Mouse (Mus musculus) splenic B cell, adult 2 months (primary cell): ENCODE results near the gene Alcam.

ENCODE experiments used
- DNase-seq: peaks from one replicate; pipeline ENCODE4 v3.0.0-alpha.2; 2011; ENCODE audit warnings: low read depth, low spot score
- H3K27me3 ChIP-seq: 2 replicates; pipeline ENCODE4 v1.6.1; 2012; ENCODE audit warnings: mild to moderate bottlenecking, low read length, moderate library complexity, mixed read lengths; ENCODE audit not compliant: control insufficient read depth, poor library complexity, insufficient read depth, severe bottlenecking
- H3K36me3 ChIP-seq: 2 replicates; pipeline ENCODE4 v1.6.1; 2012; ENCODE audit warnings: mild to moderate bottlenecking, low read length, moderate library complexity, mixed read lengths; ENCODE audit not compliant: control insufficient read depth, poor library complexity, insufficient read depth, severe bottlenecking

Alcam gene

DNA sequence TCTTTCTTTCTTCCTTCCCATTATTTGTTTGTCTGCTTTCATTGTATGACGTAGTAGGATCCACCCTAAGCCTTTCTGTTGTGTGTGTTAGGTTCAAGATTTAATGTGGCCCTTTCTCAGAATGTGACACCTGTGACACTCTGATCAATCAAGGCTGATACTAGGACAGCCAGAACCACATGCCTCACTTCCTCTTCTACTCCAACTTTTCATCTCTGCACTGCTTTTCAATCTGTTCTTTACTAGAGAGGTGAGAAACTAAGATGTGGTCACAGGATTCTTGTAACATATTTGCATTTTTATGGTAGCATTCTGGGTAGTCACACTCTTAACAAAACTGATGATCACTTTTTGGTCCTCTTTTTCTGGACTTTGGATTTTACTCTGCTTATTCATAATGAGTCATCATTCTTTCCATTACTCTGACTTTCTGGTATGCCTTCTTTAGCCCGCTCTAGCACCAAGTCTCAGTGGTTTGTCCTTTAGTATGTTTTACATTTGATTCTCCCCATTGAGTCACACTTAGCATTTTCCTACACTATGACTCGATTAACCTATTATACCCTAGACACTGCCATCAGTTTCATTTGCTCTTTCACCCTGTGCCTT, 161.3 kb downstream of the Alcam start:
- H3K36me3 ChIP-seq = no peaks in the 10 kb centered on the region
- DNase-seq = peak; percentile 1
- H3K27me3 ChIP-seq = no peaks in the 10 kb centered on the region

GRCm38 (mm10) chr16:52280186-52280585, 173.7 kb downstream of the Alcam start:
- Histone ChIP-seq H3K27me3 (no peaks in the 10 kb centered on the region), H3K36me3 (no peaks in the 10 kb centered on the region)
- no peak for DNase-seq

DNA sequence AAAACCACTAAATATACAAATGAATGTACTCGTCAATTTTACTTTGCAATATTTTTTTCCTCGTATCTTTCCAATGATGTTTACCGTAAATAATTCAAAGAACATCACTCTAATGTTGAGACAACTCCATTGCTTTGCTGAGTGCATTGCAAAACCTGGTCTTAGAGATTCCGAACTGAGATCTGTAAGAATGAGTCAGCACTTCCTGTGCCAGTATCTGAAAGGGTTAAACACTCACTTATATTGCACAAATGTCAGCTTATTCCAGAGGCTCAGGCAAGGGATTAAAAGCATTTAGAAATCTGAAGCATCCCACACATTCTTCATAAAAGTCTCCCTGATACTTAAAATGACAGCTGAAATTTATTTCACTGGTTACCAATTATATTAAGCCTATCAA, 188.8 kb downstream of the Alcam start:
- no peak for DNase-seq
- no peaks in the 10 kb centered on the region; the same call in 1 of the 2 replicates for H3K27me3 ChIP-seq
- no peaks in the 10 kb centered on the region for H3K36me3 ChIP-seq

DNA sequence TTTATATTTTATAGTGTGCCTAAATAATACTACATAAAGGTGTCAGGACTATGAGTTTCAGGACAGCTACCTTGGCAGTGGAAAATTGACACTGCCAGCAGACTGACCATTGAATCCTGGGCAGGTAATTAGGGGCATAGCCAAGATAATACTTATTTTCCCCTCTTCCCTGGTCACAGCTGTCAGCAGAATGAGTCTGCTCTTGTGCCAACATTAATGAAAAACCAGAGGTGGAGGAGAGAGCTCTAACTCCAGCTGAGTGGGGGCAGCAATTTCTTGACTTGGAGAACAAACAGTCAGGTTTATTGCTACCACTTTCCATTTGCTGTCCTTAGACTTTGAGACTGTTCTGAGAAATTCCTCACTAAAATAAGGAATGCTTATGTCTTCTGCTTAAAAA, 190.1 kb downstream of the Alcam start:
- no peak for DNase-seq

DNA sequence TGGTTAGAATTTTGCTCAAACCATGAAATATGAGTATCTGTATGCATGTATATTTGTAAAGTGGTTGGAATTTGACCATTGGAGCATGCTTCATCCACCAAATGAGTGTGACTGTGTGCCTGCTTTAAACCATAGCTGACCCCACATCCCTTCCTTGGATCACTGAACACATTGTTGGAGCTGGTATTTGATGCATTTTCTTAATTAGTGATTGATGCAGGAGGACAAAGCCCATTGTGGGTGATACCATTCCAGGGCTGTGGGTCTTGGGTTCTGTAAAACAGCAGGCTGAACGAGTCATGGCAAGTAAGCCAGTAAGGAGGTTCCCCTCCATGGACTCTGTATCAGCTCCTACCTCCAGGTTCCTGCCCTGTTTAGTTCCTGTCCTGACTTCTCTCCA, 191.3 kb downstream of the Alcam start:
- Histone ChIP-seq H3K27me3 (no peaks in the 10 kb centered on the region; the same call in 1 of the 2 replicates), H3K36me3 (no peaks in the 10 kb centered on the region)
- DNase-seq = no peak

More for the DNA sequence above, 190.1 kb downstream of the Alcam start:
- Histone ChIP-seq H3K36me3 (no peaks in the 10 kb centered on the region), H3K27me3 (no peaks in the 10 kb centered on the region; the same call in 1 of the 2 replicates)

DNA sequence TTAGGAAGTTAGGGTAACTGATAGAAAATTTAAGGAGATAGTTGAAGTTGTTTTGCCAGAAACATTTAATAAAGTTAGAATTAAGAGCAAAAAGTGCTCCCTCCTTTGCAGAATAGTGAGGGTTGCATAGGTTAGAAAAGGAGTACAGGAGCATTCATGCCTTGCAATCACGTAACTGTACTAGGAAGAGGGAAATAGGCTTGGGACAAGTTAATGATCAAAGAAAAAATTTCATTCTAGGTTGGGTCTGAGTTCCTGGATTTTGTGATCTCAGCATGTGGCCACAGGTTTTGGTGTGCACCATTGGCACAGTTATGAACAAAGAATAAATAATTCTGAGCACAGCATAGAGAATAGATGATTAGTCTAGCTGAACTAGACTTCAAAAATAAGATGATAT, 192.1 kb downstream of the Alcam start:
- no peaks in the 10 kb centered on the region; the same call in 1 of the 2 replicates for H3K27me3 ChIP-seq
- no peak for DNase-seq
- H3K36me3 ChIP-seq = no peaks in the 10 kb centered on the region

GRCm38 (mm10) chr16:52250935-52251334, 202.9 kb downstream of the Alcam start:
- no peak for DNase-seq
- Histone ChIP-seq H3K27me3 (no peaks in the 10 kb centered on the region), H3K36me3 (no peaks in the 10 kb centered on the region)

DNA sequence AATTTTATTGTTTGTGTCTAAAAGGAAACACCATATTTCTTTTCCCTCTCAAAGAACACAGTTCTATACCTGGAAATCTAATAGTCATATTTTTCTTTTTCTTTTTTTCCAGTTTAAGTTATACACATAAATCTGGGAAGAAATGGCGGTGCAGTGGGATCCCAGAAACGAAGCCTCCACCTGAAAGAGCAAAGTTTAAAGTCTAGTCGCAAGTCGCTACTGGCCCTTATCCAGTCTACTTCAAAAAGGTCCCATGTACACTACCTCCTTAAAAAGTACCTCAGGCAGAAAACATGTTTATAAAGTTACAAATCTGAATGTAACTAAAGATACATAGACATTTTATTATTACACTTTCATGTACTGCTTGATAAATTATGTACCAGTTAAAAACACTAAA, 203.7 kb downstream of the Alcam start:
- Histone ChIP-seq H3K36me3 (no peaks in the 10 kb centered on the region), H3K27me3 (no peaks in the 10 kb centered on the region)
- DNase-seq = no peak

DNA sequence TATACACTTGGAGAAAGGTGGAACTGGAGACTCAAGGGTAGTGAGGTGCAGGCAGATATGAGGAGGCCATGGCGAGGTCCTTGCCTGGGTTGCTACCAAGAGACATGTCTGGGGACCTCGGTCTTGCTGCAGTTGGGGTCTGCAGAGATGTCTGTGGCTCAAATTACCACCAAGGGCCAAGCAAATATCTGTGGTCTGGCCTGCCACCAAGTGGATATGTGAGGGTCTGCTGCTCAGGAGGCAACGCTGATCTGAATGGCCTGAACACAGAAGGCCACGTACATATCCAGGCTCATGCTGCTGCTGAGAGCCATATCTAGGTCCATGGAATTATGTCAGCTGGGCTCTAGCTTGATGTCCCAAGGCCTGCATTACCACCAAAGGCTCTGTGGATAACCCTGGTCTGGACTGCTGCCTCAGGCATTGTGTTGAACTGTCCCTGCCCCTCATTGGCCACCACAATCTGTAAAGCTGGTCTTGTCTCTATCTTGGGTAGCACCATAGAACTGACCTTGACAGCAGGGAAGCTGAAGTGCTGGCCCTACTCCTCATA, 210.4 kb downstream of the Alcam start:
- DNase-seq = peak; percentile 3
- Histone ChIP-seq H3K36me3 (no peaks in the 10 kb centered on the region), H3K27me3 (no peaks in the 10 kb centered on the region)

DNA sequence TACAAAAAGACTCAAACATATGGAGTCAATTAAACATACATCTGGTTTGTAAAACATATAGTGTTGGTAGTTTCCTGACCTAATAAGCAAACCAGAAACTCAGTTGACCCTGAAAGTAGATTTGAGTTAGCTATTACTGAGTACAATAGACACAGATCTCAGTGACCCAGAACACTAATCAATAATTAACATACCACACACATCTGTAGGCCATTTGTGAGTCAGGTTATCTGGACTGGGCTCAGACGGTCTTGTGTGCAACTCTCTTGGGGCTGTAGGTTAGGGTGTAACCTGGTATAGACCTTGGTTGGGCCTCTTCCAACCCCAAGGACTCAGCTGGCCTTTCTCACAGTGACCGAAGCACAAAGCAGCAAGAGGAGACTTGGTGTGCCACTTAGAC, 211.7 kb downstream of the Alcam start:
- Histone ChIP-seq H3K36me3 (no peaks in the 10 kb centered on the region), H3K27me3 (no peaks in the 10 kb centered on the region)
- DNase-seq = no peak

DNA sequence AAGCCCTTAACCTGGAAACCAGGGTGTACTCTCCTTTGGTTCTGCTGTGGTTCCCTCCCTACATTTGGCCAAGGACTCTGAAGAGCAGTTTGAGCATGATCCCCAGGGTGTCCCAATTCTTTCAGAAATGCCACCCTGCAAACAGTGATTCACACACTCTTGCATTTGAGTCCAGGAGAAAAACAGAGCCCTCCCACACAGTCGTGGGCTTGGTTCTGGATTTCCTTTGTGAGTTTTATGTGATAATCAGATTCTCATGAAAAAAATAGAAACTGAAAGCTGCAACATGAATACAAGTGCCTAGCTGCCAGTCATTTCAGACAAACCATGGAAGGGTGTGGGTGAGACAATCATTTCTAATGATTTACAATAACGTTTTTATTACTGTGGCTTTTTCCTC, 223.9 kb downstream of the Alcam start:
- H3K36me3 ChIP-seq = no peaks in the 10 kb centered on the region
- DNase-seq = no peak
- H3K27me3 ChIP-seq = no peaks in the 10 kb centered on the region

DNA sequence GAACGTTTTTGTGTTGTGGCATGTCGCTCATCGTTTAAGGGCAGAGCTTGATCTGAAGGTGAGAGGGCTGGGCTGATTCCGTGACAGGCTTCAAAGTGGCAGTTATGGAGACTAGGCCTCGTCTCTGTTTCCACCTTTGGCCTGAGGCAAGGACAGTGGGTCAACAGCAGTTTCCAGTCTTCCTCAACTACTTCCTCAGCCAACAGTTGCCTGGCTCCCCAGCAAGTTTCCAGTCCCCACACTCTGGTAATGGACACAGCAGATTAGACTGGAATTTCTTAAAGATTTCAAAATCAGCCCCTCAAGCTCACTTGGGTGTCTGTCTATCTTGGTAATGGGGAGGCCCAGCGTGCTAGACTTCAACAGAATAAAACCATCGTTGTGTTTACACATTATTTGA, 224.4 kb downstream of the Alcam start:
- no peak for DNase-seq
- Histone ChIP-seq H3K27me3 (no peaks in the 10 kb centered on the region), H3K36me3 (no peaks in the 10 kb centered on the region)

DNA sequence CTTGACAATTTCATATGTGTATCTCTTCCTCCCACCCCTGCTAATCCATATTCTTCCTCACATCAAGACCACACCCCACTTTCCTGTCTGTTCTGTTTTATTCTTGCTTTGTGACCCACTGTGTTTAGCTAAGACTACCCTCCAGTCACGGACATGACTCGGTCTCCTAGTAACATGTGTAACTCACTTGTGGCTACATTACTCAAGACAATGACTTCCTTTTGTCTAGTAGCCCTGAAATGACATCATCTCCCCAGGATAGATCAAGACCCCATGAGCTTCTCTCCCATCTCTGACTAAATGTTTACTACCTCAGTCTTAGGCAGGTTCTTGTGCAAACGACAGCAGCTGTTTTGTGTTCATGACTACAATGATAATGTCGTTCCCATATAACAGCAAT, 231.0 kb downstream of the Alcam start:
- Histone ChIP-seq H3K36me3 (no peaks in the 10 kb centered on the region), H3K27me3 (no peaks in the 10 kb centered on the region)
- DNase-seq = no peak

DNA sequence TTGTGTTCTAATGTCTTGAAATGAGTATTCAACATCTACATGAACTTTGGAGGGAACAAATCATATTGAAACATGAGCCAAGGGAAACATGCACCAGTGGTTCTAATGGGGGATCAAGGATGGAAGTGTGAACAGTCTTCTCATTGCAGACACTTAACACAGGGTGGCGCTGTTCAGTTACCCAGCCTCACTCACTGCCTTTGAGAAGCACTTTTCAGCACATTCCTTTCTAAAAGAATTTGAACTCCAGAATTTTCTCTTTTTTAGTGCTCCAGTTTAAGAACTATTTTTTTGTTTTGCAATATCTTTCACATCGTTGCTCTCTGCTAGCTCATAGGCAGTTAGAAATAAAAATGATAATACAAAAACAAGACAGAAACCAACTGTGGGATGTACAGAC, 234.8 kb downstream of the Alcam start:
- Histone ChIP-seq H3K36me3 (no peaks in the 10 kb centered on the region), H3K27me3 (no peaks in the 10 kb centered on the region)
- DNase-seq = peak; percentile 54

DNA sequence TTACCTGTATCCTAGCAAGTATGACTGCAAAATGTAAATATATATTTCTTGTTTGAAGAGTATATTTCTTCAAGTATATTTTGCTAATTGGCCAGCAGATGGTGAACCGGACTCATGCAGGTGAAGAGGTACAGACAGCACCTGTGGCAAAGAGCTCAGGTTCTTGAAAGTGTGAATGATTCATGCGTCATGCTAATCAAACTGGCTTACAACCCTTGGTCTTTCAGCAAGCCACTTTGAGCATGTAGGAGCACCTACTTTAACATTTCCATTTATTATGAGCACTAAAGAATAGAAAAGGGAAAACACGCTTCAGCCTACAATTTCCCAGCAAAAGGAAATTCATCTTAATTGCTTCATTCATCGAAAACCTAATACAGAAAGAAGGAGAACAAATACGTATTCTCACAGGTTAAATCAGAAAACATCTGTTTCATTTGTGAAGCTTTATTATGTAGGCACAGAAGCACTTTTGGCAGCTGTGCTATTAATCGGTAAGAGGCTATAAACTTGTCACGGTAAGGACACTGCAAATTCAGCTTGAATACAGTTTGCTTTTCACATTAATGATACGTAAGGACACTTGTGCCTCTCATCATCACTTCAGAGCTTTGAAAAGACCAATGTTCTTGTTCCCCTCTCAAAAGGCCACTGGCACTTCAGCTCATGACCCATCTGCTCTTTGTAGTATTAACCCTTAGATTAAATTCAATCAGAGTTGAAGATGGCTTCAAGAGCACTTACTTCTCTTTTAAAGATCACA, 242.8 kb downstream of the Alcam start:
- no peak for DNase-seq
- Histone ChIP-seq H3K27me3 (no peaks in the 10 kb centered on the region), H3K36me3 (peaks cover 2% of the 10 kb centered on the region; the same call in 1 of the 2 replicates)
